12 mouse cellular contexts compared by ENCODE assay signal in the genomic region with DNA sequence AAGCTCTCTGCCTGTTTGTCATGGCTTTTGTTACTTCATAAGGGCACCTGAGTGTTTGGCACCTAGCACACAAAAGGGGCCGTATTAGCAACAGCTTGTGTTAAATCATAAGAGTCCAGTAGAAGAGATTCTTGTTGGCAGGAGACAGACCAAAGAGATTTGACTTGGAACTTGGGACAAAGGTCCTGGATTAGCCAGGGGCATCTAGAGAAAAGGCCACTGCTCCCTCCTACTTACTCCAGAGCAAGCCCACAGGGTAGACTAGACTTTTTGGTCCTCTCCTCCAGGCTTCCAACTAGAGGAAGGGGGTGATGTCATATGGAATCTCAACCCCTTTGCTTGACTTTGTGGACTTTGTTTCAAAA. TPM values are rescaled to one million over a fixed set of nuclear protein-coding genes. Genes with fewer than 3 reads are reported as not detected.
DNase-seq lines count a peak whose midpoint lies in the region; ATAC-seq lines count a peak whose summit lies in the region.
"Had no signal": no experiment of that assay in that cellular context is flagged by ENCODE, and none has a peak within 500 bp of the region (broad histone marks: within the 10 kb centered on the region; RNA-seq: fewer than 3 reads in every experiment).

No protein-coding gene starts in this region.

- 0 out of 2 replicates have a peak overlapping the region, but pooled peaks have one; percentile 4 for H3K27ac ChIP-seq in heart, embryonic 13.5 days (replicated peaks)
- H3K27ac ChIP-seq in liver, embryonic 15.5 days (replicated peaks) = 0 out of 2 replicates have a peak overlapping the region, but pooled peaks have one; percentile 29
- peak overlapping the region; percentile 87 for H3K27ac ChIP-seq in brown adipose tissue, adult 24 weeks (replicated peaks; ENCODE audit: low read depth, low read length)
- peak overlapping the region; percentile 78 for H3K27ac ChIP-seq in kidney, embryonic 16.5 days (ENCODE audit: low read length)
- H3K27ac ChIP-seq: liver, embryonic 14.5 days had no signal

- no peak for DNase-seq in heart, adult 8-10 months (ENCODE audit: low spot score)
- no peak for DNase-seq in liver
- no peak for DNase-seq in thymus, postnatal 25 days
- DNase-seq in urinary bladder, postnatal 25 days (ENCODE audit: low spot score) = no peak
- DNase-seq: cerebellum, adult 8-10 months; gastrocnemius, postnatal 36 days had no signal

- no peak overlapping the region for H3K4me3 ChIP-seq in heart, embryonic 13.5 days
- no peak overlapping the region for H3K4me3 ChIP-seq in liver, embryonic 15.5 days (replicated peaks)
- H3K4me3 ChIP-seq in brown adipose tissue, adult 24 weeks (ENCODE audit: insufficient read depth, low read depth, low read length) = no peak overlapping the region
- no peak overlapping the region for H3K4me3 ChIP-seq in kidney, embryonic 16.5 days (ENCODE audit: low read length)

- peaks cover 60% of the 10 kb centered on the region for H3K4me1 ChIP-seq in heart, embryonic 13.5 days
- peaks cover 72% of the 10 kb centered on the region for H3K4me1 ChIP-seq in liver, embryonic 15.5 days (replicated peaks)
- H3K4me1 ChIP-seq in brown adipose tissue, adult 24 weeks (ENCODE audit: control insufficient read depth, insufficient read depth, insufficient read length, low read length) = peaks cover 26% of the 10 kb centered on the region
- H3K4me1 ChIP-seq in kidney, embryonic 16.5 days (ENCODE audit: insufficient read depth, low read length) = peaks cover 58% of the 10 kb centered on the region

- WGBS in heart, embryonic 13.5 days = 92% methylated on average over 1 of the region's 1 CpGs
- WGBS in liver, embryonic 15.5 days (ENCODE audit: insufficient replicate concordance) = 86% methylated on average over 1 of the region's 1 CpGs
- 83% methylated on average over 1 of the region's 1 CpGs for WGBS in kidney, embryonic 16.5 days

- 0 out of 2 replicates have a peak overlapping the region, but pooled peaks have one; percentile 98 for H3K9ac ChIP-seq in heart, embryonic 13.5 days
- H3K9ac ChIP-seq in liver, embryonic 15.5 days = no peak overlapping the region
- H3K9ac ChIP-seq in kidney, embryonic 16.5 days (replicated peaks; ENCODE audit: low read length) = 0 out of 2 replicates have a peak overlapping the region, but pooled peaks have one; percentile 25
- H3K9ac ChIP-seq: liver, embryonic 14.5 days had no signal

- peaks cover 23% of the 10 kb centered on the region for H3K36me3 ChIP-seq in heart, embryonic 13.5 days
- H3K36me3 ChIP-seq in liver, embryonic 15.5 days (replicated peaks) = peaks cover 21% of the 10 kb centered on the region
- H3K36me3 ChIP-seq in kidney, embryonic 16.5 days (ENCODE audit: insufficient read depth, low read length) = 0 out of 2 replicates have a peak, but pooled peaks cover 14% of the 10 kb centered on the region

- no peaks in the 10 kb centered on the region for H3K9me3 ChIP-seq in heart, embryonic 13.5 days
- no peaks in the 10 kb centered on the region for H3K9me3 ChIP-seq in liver, embryonic 15.5 days (replicated peaks)
- H3K9me3 ChIP-seq in kidney, embryonic 16.5 days (ENCODE audit: low read length) = no peaks in the 10 kb centered on the region

- H3K27me3 ChIP-seq in heart, embryonic 13.5 days (replicated peaks) = peaks cover 35% of the 10 kb centered on the region
- peaks cover 37% of the 10 kb centered on the region for H3K27me3 ChIP-seq in liver, embryonic 15.5 days
- H3K27me3 ChIP-seq in kidney, embryonic 16.5 days (ENCODE audit: insufficient read depth, low read length) = peaks cover 20% of the 10 kb centered on the region

- no peak overlapping the region for H3K4me2 ChIP-seq in heart, embryonic 13.5 days
- no peak overlapping the region for H3K4me2 ChIP-seq in liver, embryonic 15.5 days
- H3K4me2 ChIP-seq in kidney, embryonic 16.5 days (replicated peaks; ENCODE audit: low read depth, low read length) = peak overlapping the region; percentile 95

- no peak for ATAC-seq in heart, embryonic 13.5 days (ENCODE audit: extremely low read depth, insufficient number of reproducible peaks, low FRiP score, low TSS enrichment)
- ATAC-seq in liver, embryonic 15.5 days (ENCODE audit: insufficient read depth) = no peak
- ATAC-seq in kidney, embryonic 16.5 days (ENCODE audit: low FRiP score, low TSS enrichment) = no peak
- ATAC-seq: hindbrain, embryonic 16.5 days had no signal

RNA-seq across cellular contexts. Expression of a gene that starts 3.9 kb away (rescaled TPM):
- 6.8 and 7.0 TPM in 2 replicates for polyA plus RNA-seq in heart, embryonic 13.5 days (2015; fragmentation: Nextera tagmentation; extraction: Ambion mirVana)
- 10 to 100 TPM; 89.5 to 93.4 (median 90.3) TPM for total RNA-seq in heart, adult 8-10 months (2022)
- 4.1 and 5.4 TPM in 2 replicates for polyA plus RNA-seq in liver, embryonic 15.5 days (2015; fragmentation: Nextera tagmentation; extraction: Ambion mirVana)
- 78.2 and 99.0 TPM in 2 replicates for polyA plus RNA-seq in brown adipose tissue, adult 24 weeks (2012; ENCODE audit: insufficient read depth, insufficient read length, missing spikeins)
- 9.7 and 10.1 TPM in 2 replicates for polyA plus RNA-seq in kidney, embryonic 16.5 days (2015; fragmentation: Nextera tagmentation; extraction: Ambion mirVana)

RNA-seq across cellular contexts. Expression of a gene that starts 10.8 kb away (rescaled TPM):
- polyA plus RNA-seq in heart, embryonic 13.5 days (2015; fragmentation: Nextera tagmentation; extraction: Ambion mirVana) = 36.6 and 41.2 TPM in 2 replicates
- total RNA-seq in heart, adult 8-10 months (2022) = 1 to 10 TPM; 4.3 to 4.9 (median 4.5) TPM
- 236 and 279 TPM in 2 replicates for polyA plus RNA-seq in liver, embryonic 15.5 days (2015; fragmentation: Nextera tagmentation; extraction: Ambion mirVana)
- 2.4 and 2.5 TPM in 2 replicates for polyA plus RNA-seq in brown adipose tissue, adult 24 weeks (2012; ENCODE audit: insufficient read depth, insufficient read length, missing spikeins)
- polyA plus RNA-seq in kidney, embryonic 16.5 days (2015; fragmentation: Nextera tagmentation; extraction: Ambion mirVana) = 73.8 and 87.0 TPM in 2 replicates

RNA-seq across cellular contexts. Expression of a gene that starts 11.2 kb away (rescaled TPM):
- 1.3 and 1.5 TPM in 2 replicates for polyA plus RNA-seq in heart, embryonic 13.5 days (2015; fragmentation: Nextera tagmentation; extraction: Ambion mirVana)
- total RNA-seq in heart, adult 8-10 months (2022) = 1 to 10 TPM; 4.4 to 6.2 (median 4.9) TPM
- 1.6 and 1.8 TPM in 2 replicates for polyA plus RNA-seq in liver, embryonic 15.5 days (2015; fragmentation: Nextera tagmentation; extraction: Ambion mirVana)
- polyA plus RNA-seq in brown adipose tissue, adult 24 weeks (2012; ENCODE audit: insufficient read depth, insufficient read length, missing spikeins) = 5.3 and 9.2 TPM in 2 replicates
- polyA plus RNA-seq in kidney, embryonic 16.5 days (2015; fragmentation: Nextera tagmentation; extraction: Ambion mirVana) = 3.3 and 4.7 TPM in 2 replicates

RNA-seq across cellular contexts. Expression of a gene that starts 16.0 kb away (rescaled TPM):
- 69.0 and 71.4 TPM in 2 replicates for polyA plus RNA-seq in heart, embryonic 13.5 days (2015; fragmentation: Nextera tagmentation; extraction: Ambion mirVana)
- total RNA-seq in heart, adult 8-10 months (2022) = 10 to 100 TPM in 3 of 4 experiments, 1 to 10 TPM in 1; 9.7 to 12.1 (median 10.5) TPM
- polyA plus RNA-seq in liver, embryonic 15.5 days (2015; fragmentation: Nextera tagmentation; extraction: Ambion mirVana) = 135 and 147 TPM in 2 replicates
- 426 and 428 TPM in 2 replicates for polyA plus RNA-seq in brown adipose tissue, adult 24 weeks (2012; ENCODE audit: insufficient read depth, insufficient read length, missing spikeins)
- polyA plus RNA-seq in kidney, embryonic 16.5 days (2015; fragmentation: Nextera tagmentation; extraction: Ambion mirVana) = 98.2 and 101 TPM in 2 replicates

RNA-seq across cellular contexts. Expression of a gene that starts 31.0 kb away (rescaled TPM):
- 32.0 and 35.2 TPM in 2 replicates for polyA plus RNA-seq in heart, embryonic 13.5 days (2015; fragmentation: Nextera tagmentation; extraction: Ambion mirVana)
- 10 to 100 TPM; 31.8 to 42.6 (median 37.9) TPM for total RNA-seq in heart, adult 8-10 months (2022)
- polyA plus RNA-seq in liver, embryonic 15.5 days (2015; fragmentation: Nextera tagmentation; extraction: Ambion mirVana) = 16.6 and 18.3 TPM in 2 replicates
- polyA plus RNA-seq in brown adipose tissue, adult 24 weeks (2012; ENCODE audit: insufficient read depth, insufficient read length, missing spikeins) = 15.9 and 26.0 TPM in 2 replicates
- polyA plus RNA-seq in kidney, embryonic 16.5 days (2015; fragmentation: Nextera tagmentation; extraction: Ambion mirVana) = 30.2 and 30.9 TPM in 2 replicates

Comparison
In these comparisons a context has a peak if more than half of its experiments do, and no peak if none do; other contexts are left out.
1. H3K27ac ChIP-seq: peak in every context shown above with its lines; median percentile 87 in brown adipose tissue, adult 24 weeks; 78 in kidney, embryonic 16.5 days; 29 in liver, embryonic 15.5 days; 4 in heart, embryonic 13.5 days.
2. RNA of a gene that starts 10.8 kb away (polyA plus RNA-seq): 236 to 279 TPM in liver, embryonic 15.5 days, 73.8 to 87.0 TPM in kidney, embryonic 16.5 days and 36.6 to 41.2 TPM in heart, embryonic 13.5 days; 2.4 to 2.5 TPM in brown adipose tissue, adult 24 weeks; every median in the first group is over 10 times any median in the second.